Mouse (Mus musculus): ENCODE data around the gene Hist1h2ac.
"Not testable (repeated sequence)": the region's sequence is repeated elsewhere in the genome, so short reads cannot be mapped to it uniquely, and the experiment has no call there.

Hist1h2ac gene

DNA sequence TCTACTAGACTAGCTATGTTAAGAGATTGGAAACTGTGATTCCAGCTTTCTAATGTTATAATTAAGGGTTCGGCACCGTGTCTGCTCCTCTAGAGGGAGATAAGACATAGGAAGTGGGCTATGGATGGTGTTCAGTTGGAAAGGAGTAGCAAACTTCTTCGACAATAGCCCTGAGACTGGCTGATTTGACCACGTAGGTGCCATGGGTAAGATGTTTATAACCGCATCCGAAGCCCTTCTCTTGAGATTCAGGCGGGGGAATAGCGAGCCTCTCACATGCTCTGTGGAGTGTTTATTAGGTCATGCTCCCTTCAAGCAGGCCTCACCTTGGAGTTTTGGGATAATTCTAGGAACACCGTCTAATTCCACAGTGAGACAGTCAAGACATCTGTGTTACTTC is 11.2 kb upstream of the Hist1h2ac start:
- TF ChIP-seq POU5F1 (IDR thresholded peaks at IDR 0.05; ENCODE audit: borderline replicate concordance, low read length) (no peak), CTCF (conservative IDR thresholded peaks at IDR 0.05; ENCODE audit: low read length) (no peak), NANOG (IDR thresholded peaks at IDR 0.05; ENCODE audit: borderline replicate concordance, low read length) (no peak)
- H3K4me3 ChIP-seq (replicated peaks; ENCODE audit: low read length) = no peak overlapping the region

DNA sequence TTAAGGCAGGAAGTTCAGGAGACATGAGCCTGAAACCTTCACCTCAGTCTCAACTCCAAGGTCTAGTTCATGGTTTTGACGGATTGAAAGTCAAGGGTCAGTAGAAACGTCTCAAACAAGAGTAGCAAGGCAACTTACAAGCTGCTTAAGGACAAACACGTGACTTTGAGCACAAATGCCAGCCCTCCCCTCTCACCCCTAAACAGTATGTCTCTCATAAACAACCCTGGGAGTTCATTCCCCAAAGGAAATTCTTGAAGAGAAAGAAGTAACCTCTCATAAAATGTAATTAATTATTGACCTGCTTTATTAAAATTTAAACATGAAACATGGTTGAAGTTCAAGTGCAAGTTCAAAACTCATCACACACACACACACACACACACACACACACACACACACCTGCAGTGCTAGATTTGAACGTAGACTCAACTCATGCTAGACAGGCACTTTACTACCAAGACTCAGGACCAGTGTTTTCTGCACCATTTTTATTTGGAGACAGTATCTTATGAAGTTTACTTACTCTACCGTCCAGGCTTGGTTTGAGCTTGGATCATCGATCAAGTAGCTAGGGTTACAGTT is 10.2 kb upstream of the Hist1h2ac start:
- peaks cover 5% of the 10 kb centered on the region for H3K9me3 ChIP-seq (ENCODE audit: low read length)
- no peak overlapping the region for H3K4me3 ChIP-seq (replicated peaks; ENCODE audit: low read length)
- H3K36me3 ChIP-seq (ENCODE audit: insufficient read depth, low read length) = no peaks in the 10 kb centered on the region; the same call in 1 of the 2 replicates
- TF ChIP-seq NANOG (IDR thresholded peaks at IDR 0.05; ENCODE audit: borderline replicate concordance, low read length) (no peak), CTCF (conservative IDR thresholded peaks at IDR 0.05; ENCODE audit: low read length) (no peak), POU5F1 (IDR thresholded peaks at IDR 0.05; ENCODE audit: borderline replicate concordance, low read length) (no peak)
- peaks cover 6% of the 10 kb centered on the region; the same call in 1 of the 2 replicates for H3K27me3 ChIP-seq (ENCODE audit: insufficient read depth, low read length)
- peaks cover 27% of the 10 kb centered on the region for H3K4me1 ChIP-seq (replicated peaks; ENCODE audit: low read depth, low read length)

More for the DNA sequence above, 11.2 kb upstream of the Hist1h2ac start:
- Histone ChIP-seq H3K9me3 (ENCODE audit: low read length) (peaks cover 5% of the 10 kb centered on the region), H3K36me3 (ENCODE audit: insufficient read depth, low read length) (no peaks in the 10 kb centered on the region; the same call in 1 of the 2 replicates), H3K4me1 (replicated peaks; ENCODE audit: low read depth, low read length) (peaks cover 32% of the 10 kb centered on the region), H3K27me3 (ENCODE audit: insufficient read depth, low read length) (peaks cover 6% of the 10 kb centered on the region; the same call in 1 of the 2 replicates)

DNA sequence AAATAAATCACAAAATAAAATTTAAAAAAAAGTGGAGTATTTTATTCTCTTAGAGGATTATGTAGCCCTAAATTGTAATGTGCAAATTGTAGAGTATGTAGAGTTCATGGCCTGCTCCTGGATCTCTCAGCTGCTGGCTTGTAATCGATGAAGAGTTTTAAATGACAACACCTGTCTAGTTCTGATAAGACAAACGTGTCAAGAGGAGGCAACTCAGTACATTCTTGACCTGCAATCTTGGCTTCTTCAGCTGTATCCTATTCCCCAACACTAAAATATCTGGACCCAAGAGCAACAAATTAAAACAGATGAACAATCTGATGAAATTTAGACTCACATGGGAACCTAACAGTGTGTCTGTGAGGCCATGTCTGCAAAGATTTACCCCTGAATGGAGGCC is 5.7 kb upstream of the Hist1h2ac start:
- Histone ChIP-seq H3K4me3 (replicated peaks; ENCODE audit: low read length) (no peak overlapping the region), H3K9me3 (ENCODE audit: low read length) (peaks cover 5% of the 10 kb centered on the region), H3K4me1 (replicated peaks; ENCODE audit: low read depth, low read length) (peaks cover 14% of the 10 kb centered on the region), H3K27me3 (ENCODE audit: insufficient read depth, low read length) (no peaks in the 10 kb centered on the region), H3K36me3 (ENCODE audit: insufficient read depth, low read length) (no peaks in the 10 kb centered on the region; the same call in 1 of the 2 replicates)
- TF ChIP-seq NANOG (IDR thresholded peaks at IDR 0.05; ENCODE audit: borderline replicate concordance, low read length) = no peak
- no peak for TF ChIP-seq CTCF (conservative IDR thresholded peaks at IDR 0.05; ENCODE audit: low read length)
- TF ChIP-seq POU5F1 (IDR thresholded peaks at IDR 0.05; ENCODE audit: borderline replicate concordance, low read length) = no peak

DNA sequence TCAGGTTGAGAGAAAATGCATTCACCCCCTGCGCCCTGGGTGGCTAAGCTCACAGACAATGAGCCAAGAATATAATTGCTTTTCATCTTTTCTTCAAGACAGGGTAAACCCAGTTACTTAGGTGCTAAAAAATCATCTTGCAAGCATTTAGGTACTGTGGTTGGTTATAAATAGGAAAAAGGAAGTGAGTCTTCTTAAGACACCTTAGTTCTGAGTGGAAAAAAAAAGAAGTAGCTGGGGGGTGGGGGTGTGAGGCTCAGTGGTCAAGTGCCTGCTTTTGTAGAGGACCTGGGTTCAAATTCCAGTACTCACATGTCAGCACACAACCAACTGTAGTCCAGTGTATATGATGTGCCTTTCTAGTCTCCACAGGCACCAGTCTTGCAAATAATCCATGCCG is 5.2 kb upstream of the Hist1h2ac start:
- Histone ChIP-seq H3K4me3 (replicated peaks; ENCODE audit: low read length) (no peak overlapping the region), H3K36me3 (ENCODE audit: insufficient read depth, low read length) (no peaks in the 10 kb centered on the region; the same call in 1 of the 2 replicates), H3K9me3 (ENCODE audit: low read length) (peaks cover 5% of the 10 kb centered on the region), H3K27me3 (ENCODE audit: insufficient read depth, low read length) (no peaks in the 10 kb centered on the region), H3K4me1 (replicated peaks; ENCODE audit: low read depth, low read length) (peaks cover 14% of the 10 kb centered on the region)
- TF ChIP-seq CTCF (conservative IDR thresholded peaks at IDR 0.05; ENCODE audit: low read length) (no peak), POU5F1 (IDR thresholded peaks at IDR 0.05; ENCODE audit: borderline replicate concordance, low read length) (no peak), NANOG (IDR thresholded peaks at IDR 0.05; ENCODE audit: borderline replicate concordance, low read length) (no peak)

- H3K36me3 ChIP-seq (ENCODE audit: insufficient read depth, low read length) = no peaks in the 10 kb centered on the region; the same call in 1 of the 2 replicates
- peaks cover 3% of the 10 kb centered on the region for H3K9me3 ChIP-seq (ENCODE audit: low read length)
- H3K27me3 ChIP-seq (ENCODE audit: insufficient read depth, low read length) = no peaks in the 10 kb centered on the region
- H3K4me1 ChIP-seq (replicated peaks; ENCODE audit: low read depth, low read length) = peaks cover 15% of the 10 kb centered on the region
- no peak for TF ChIP-seq POU5F1 (IDR thresholded peaks at IDR 0.05; ENCODE audit: borderline replicate concordance, low read length)
- no peak for TF ChIP-seq NANOG (IDR thresholded peaks at IDR 0.05; ENCODE audit: borderline replicate concordance, low read length)
- no peak for TF ChIP-seq CTCF (conservative IDR thresholded peaks at IDR 0.05; ENCODE audit: low read length)
- H3K4me3 ChIP-seq (replicated peaks; ENCODE audit: low read length) = no peak overlapping the region
Observed at GRCm38 (mm10) chr13:23687907-23688306, 4.2 kb upstream of the Hist1h2ac start.

GRCm38 (mm10) chr13:23687181-23687580 is 3.4 kb upstream of the Hist1h2ac start:
- H3K36me3 ChIP-seq (ENCODE audit: insufficient read depth, low read length) = no peaks in the 10 kb centered on the region
- H3K9me3 ChIP-seq (ENCODE audit: low read length) = no peaks in the 10 kb centered on the region
- H3K4me1 ChIP-seq (replicated peaks; ENCODE audit: low read depth, low read length) = peaks cover 21% of the 10 kb centered on the region
- H3K4me3 ChIP-seq (replicated peaks; ENCODE audit: low read length) = no peak overlapping the region
- TF ChIP-seq CTCF (conservative IDR thresholded peaks at IDR 0.05; ENCODE audit: low read length) (no peak), POU5F1 (IDR thresholded peaks at IDR 0.05; ENCODE audit: borderline replicate concordance, low read length) (no peak), NANOG (IDR thresholded peaks at IDR 0.05; ENCODE audit: borderline replicate concordance, low read length) (no peak)
- H3K27me3 ChIP-seq (ENCODE audit: insufficient read depth, low read length) = no peaks in the 10 kb centered on the region

GRCm38 (mm10) chr13:23685966-23686365 is 2.2 kb upstream of the Hist1h2ac start:
- Histone ChIP-seq H3K9me3 (ENCODE audit: low read length) (no peaks in the 10 kb centered on the region), H3K4me1 (replicated peaks; ENCODE audit: low read depth, low read length) (peaks cover 21% of the 10 kb centered on the region), H3K36me3 (ENCODE audit: insufficient read depth, low read length) (no peaks in the 10 kb centered on the region), H3K27me3 (ENCODE audit: insufficient read depth, low read length) (no peaks in the 10 kb centered on the region), H3K4me3 (replicated peaks; ENCODE audit: low read length) (no peak overlapping the region)
- TF ChIP-seq CTCF (conservative IDR thresholded peaks at IDR 0.05; ENCODE audit: low read length) (no peak), NANOG (IDR thresholded peaks at IDR 0.05; ENCODE audit: borderline replicate concordance, low read length) (no peak), POU5F1 (IDR thresholded peaks at IDR 0.05; ENCODE audit: borderline replicate concordance, low read length) (no peak)

- H3K9me3 ChIP-seq (ENCODE audit: low read length) = no peaks in the 10 kb centered on the region
- no peaks in the 10 kb centered on the region for H3K36me3 ChIP-seq (ENCODE audit: insufficient read depth, low read length)
- TF ChIP-seq POU5F1 (IDR thresholded peaks at IDR 0.05; ENCODE audit: borderline replicate concordance, low read length) = no peak
- TF ChIP-seq CTCF (conservative IDR thresholded peaks at IDR 0.05; ENCODE audit: low read length) = no peak
- no peak for TF ChIP-seq NANOG (IDR thresholded peaks at IDR 0.05; ENCODE audit: borderline replicate concordance, low read length)
- peak overlapping the region; percentile 70 for H3K4me3 ChIP-seq (replicated peaks; ENCODE audit: low read length)
- H3K27me3 ChIP-seq (ENCODE audit: insufficient read depth, low read length) = no peaks in the 10 kb centered on the region
- peaks cover 15% of the 10 kb centered on the region for H3K4me1 ChIP-seq (replicated peaks; ENCODE audit: low read depth, low read length)
Observed at GRCm38 (mm10) chr13:23685121-23685861, 1.5 kb upstream of the Hist1h2ac start.

- not testable (repeated sequence) for H3K36me3 ChIP-seq (ENCODE audit: insufficient read depth, low read length); H3K27me3 ChIP-seq (ENCODE audit: insufficient read depth, low read length); H3K9me3 ChIP-seq (ENCODE audit: low read length)
- peak overlapping the region; percentile 70 for H3K4me3 ChIP-seq (replicated peaks; ENCODE audit: low read length)
- H3K4me1 ChIP-seq (replicated peaks; ENCODE audit: low read depth, low read length) = peaks cover 15% of the 10 kb centered on the region
Observed at GRCm38 (mm10) chr13:23684295-23684945, 672 bp upstream of the Hist1h2ac start.

- H3K36me3 ChIP-seq (ENCODE audit: insufficient read depth, low read length); H3K9me3 ChIP-seq (ENCODE audit: low read length); H3K27me3 ChIP-seq (ENCODE audit: insufficient read depth, low read length): not testable (repeated sequence)
- H3K4me3 ChIP-seq (replicated peaks; ENCODE audit: low read length) = peak overlapping the region; percentile 71
- peaks cover 15% of the 10 kb centered on the region for H3K4me1 ChIP-seq (replicated peaks; ENCODE audit: low read depth, low read length)
Observed at GRCm38 (mm10) chr13:23682947-23683754, 597 bp downstream of the Hist1h2ac start.

All from E14TG2a.4 (cell line).